Mouse (Mus musculus) small intestine, adult 2 months (tissue): ENCODE data around the gene Masp1. TPM values are rescaled to one million over a fixed set of nuclear protein-coding genes. Genes with fewer than 3 reads are reported as not detected.

Source experiments
- H3K27ac ChIP-seq: fragments of 200-500 bp; 2 replicates; pipeline ENCODE4 v1.5.1; 2012; ENCODE audit warnings: low read depth, low read length, control low read depth, inconsistent platforms; ENCODE audit not compliant: insufficient read depth
- H3K27me3 ChIP-seq: fragments of 200-500 bp; 2 replicates; pipeline ENCODE4 v1.6.1; 2012; ENCODE audit warnings: mild to moderate bottlenecking, moderate library complexity, low read length, inconsistent platforms; ENCODE audit not compliant: control insufficient read depth, insufficient read depth
- H3K36me3 ChIP-seq: fragments of 200-500 bp; 2 replicates; pipeline ENCODE4 v1.6.1; 2012; ENCODE audit warnings: mild to moderate bottlenecking, low read length, control low read depth, inconsistent platforms; ENCODE audit not compliant: control insufficient read depth, insufficient read depth
- H3K4me1 ChIP-seq: fragments of 200-500 bp; 2 replicates; pipeline ENCODE4 v1.6.1; 2012; ENCODE audit warnings: low read length, inconsistent platforms, mixed read lengths; ENCODE audit not compliant: control insufficient read depth, insufficient read depth, insufficient read length
- H3K4me3 ChIP-seq: fragments of 200-500 bp; 2 replicates; pipeline ENCODE4 v1.5.1; 2012; ENCODE audit warnings: low read depth, mild to moderate bottlenecking, control low read depth, inconsistent platforms, low read length, moderate library complexity
- CTCF ChIP-seq: fragments of 200-500 bp; IDR thresholded peaks from 2 replicates; pipeline ENCODE4 v1.5.1; 2012; ENCODE audit warnings: low read depth, mild to moderate bottlenecking, control low read depth, inconsistent platforms, low read length, moderate library complexity, mixed read lengths; ENCODE audit not compliant: insufficient replicate concordance, insufficient read length; ENCODE audit errors: extremely low read depth
- POLR2A ChIP-seq: fragments of 200-500 bp; IDR thresholded peaks from 2 replicates; pipeline ENCODE4 v1.6.1; 2012; ENCODE audit warnings: low read depth, mild to moderate bottlenecking, control low read depth, inconsistent platforms, low read length, moderate library complexity
- WGBS: fragments of 180-500 bp; shearing (Covaris S2); methylation state at CpG from one replicate; pipeline ENCODE4 v1.1.7; 2018; 5-methylcytosine and 5-hydroxymethylcytosine counted together
- polyA plus RNA-seq: library from polyadenylated mRNA; depleted of rRNA; stranded (reverse); fragments of >200 nt; gene quantifications from 2 replicates; pipeline ENCODE4 v1.2.3, GENCODE M21; 2012; rRNA removed

The Masp1 gene
- polyA plus RNA-seq, 1 experiment = 0.53 TPM

DNA sequence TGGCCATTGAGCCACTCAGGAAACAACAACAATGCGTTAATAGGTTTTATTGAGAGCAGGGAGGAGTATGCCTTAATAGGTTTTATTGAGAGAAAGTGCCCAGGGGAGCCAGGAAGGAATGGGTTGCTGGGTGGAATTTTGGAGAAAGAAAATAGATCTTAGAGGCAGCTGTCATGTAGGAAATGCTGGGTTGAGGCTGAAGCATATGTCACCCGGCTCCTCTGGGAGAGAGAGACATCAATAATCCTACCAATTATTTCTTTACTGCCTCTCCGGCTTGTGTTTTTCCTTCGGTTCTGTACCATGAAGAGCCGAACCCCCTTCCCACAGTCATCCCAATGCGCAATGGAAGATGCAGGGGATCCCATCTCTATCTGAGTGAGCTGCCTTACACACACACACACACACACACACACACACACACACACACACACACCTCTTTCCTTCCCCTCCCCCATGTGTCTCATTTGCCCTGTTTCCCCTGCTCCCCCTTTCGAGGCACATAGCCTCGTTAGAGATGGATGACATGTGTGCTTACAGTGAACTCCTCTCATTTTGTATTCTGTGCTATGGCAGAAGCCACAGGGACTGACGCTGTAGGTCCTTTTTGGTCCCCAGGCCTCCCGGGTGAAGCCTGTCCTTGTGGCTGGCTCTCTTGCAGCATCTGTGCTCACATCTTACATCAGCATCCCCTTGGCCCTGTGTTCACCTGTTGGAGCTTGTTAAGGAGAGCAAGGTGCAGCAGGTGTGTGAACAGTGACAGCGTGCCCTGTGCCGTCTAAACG, 103.0 kb downstream of the Masp1 start:
- no peak overlapping the region for H3K4me3 ChIP-seq
- TF ChIP-seq CTCF = no peak
- no peak for TF ChIP-seq POLR2A
- no peaks in the 10 kb centered on the region for H3K27me3 ChIP-seq
- no peaks in the 10 kb centered on the region for H3K36me3 ChIP-seq
- 77% methylated on average over 13 of the region's 13 CpGs for WGBS
- H3K4me1 ChIP-seq = 0 out of 2 replicates have a peak, but pooled peaks cover 4% of the 10 kb centered on the region
- no peak overlapping the region for H3K27ac ChIP-seq

DNA sequence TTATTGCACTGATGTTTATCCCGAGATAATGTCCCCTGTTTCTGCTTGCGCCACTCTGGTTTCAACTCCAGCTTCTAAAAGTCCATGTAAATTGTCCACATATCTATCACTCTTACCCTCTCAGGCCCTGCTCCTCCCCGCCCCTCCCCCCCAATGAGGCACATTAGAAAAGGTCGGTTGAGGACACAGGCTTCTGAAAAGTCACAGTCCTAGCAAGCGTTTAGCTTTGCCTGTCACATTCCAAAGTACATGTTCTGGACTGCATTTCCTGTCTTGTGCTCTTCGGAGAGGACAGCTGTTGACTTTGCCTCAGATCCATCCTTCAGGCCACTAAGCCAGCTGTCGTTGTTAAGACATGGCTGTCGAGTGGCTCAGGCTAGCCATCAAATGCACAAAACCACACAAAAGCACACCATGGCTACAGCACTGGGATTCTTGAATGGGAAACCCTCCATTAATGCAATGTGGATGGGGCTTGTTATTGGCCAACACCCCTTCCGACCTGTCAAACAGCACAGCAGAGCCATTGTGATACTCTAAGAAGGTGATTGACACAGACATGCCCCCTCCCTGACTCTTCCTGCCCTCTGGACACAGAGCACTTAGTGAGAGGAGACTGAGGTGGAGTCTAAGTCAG, 103.8 kb downstream of the Masp1 start:
- H3K4me3 ChIP-seq = 0 out of 2 replicates have a peak overlapping the region, but pooled peaks have one; percentile 14

DNA sequence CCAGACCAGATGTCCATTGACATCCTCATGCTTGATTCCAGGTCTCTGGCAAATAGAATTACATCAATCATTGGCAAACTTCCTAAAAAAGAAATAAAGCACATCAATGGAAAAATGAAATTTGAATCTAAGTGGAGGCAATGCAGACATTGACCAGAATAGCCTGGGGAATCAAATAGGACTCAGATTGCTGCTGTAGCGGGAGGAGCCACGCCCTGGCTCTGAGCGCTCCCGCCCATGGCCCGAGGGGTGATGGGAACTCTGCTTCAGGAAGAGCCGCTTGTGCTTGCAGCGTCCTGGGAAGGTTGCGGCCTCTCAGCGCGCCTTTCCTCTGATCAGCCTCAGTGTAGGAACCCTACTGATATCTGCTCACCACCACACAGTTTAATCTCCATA, 104.4 kb downstream of the Masp1 start:
- H3K27me3 ChIP-seq = no peaks in the 10 kb centered on the region
- H3K27ac ChIP-seq = peak overlapping the region; percentile 66; the same call in 1 of the 2 replicates
- WGBS = 36% methylated on average over 10 of the region's 10 CpGs
- 0 out of 2 replicates have a peak, but pooled peaks cover 4% of the 10 kb centered on the region for H3K4me1 ChIP-seq
- TF ChIP-seq POLR2A (no peak), CTCF (no peak)
- no peaks in the 10 kb centered on the region for H3K36me3 ChIP-seq
- 0 out of 2 replicates have a peak overlapping the region, but pooled peaks have one; percentile 14 for H3K4me3 ChIP-seq

More for the DNA sequence above, 103.8 kb downstream of the Masp1 start:
- TF ChIP-seq CTCF (no peak), POLR2A (no peak)
- WGBS = 44% methylated on average over 9 of the region's 9 CpGs
- Histone ChIP-seq H3K27ac (peak overlapping the region; percentile 66), H3K4me1 (0 out of 2 replicates have a peak, but pooled peaks cover 4% of the 10 kb centered on the region), H3K36me3 (no peaks in the 10 kb centered on the region), H3K27me3 (no peaks in the 10 kb centered on the region)

DNA sequence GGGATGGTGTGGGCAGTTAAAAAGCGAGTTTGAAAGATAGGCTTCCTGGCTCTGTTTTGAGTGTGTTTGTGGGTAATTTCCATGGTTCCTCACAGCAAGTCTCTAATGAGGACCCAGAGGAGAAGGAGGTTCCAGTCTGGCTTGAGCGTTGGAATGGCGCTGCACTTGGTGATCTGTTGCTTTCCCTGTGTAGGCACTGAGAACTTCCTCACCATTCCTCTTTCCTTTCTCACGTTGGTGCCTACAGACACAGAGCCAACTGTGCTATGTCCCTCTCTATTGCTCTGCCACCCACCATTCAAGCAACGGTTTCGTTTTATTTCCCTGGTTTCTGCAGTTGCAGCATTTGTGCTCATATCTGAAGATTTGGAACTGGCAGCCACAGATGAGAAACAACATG, 107.7 kb downstream of the Masp1 start:
- WGBS = 82% methylated on average over 6 of the region's 6 CpGs
- Histone ChIP-seq H3K27ac (no peak overlapping the region), H3K4me1 (0 out of 2 replicates have a peak, but pooled peaks cover 4% of the 10 kb centered on the region), H3K4me3 (no peak overlapping the region), H3K36me3 (no peaks in the 10 kb centered on the region), H3K27me3 (no peaks in the 10 kb centered on the region)
- no peak for TF ChIP-seq POLR2A

DNA sequence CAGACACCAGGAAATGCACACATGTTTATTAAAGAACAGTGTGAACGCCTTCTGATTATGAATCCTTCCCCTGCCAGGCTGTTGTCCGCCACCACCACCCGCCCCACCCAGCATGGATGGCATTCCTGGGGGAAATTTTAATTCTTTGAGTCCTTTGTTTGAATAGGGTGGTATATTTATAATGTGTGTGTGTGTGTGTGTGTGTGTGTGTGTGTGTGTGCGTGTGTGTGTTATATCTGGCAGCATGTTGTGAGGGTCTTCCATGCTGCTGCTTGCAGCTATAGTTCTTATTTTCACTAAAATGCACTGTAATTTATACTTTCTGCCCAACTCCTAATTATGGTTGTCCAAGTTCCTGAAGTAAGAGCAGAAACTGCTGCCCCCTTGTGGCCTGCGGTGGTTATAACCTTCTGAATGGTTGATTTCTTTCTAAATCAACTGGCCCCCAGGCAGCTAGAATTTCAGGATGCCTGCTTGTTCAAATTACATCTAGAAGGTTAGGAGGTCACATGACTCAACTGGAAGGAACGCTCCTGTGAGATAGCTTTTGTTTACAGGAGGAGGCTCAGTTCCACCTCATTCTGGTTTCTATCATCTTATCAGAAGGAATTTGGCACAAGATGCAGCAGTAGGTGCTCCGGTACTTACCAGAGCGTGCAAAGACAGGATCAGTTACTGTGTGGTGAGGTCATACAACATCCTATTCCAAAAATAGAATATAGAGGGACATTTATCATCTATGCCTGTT, 117.4 kb downstream of the Masp1 start:
- no peak overlapping the region for H3K4me3 ChIP-seq
- no peaks in the 10 kb centered on the region for H3K36me3 ChIP-seq
- 40% methylated on average over 8 of the region's 8 CpGs for WGBS
- TF ChIP-seq POLR2A (no peak), CTCF (no peak)
- H3K4me1 ChIP-seq = no peaks in the 10 kb centered on the region
- no peak overlapping the region for H3K27ac ChIP-seq
- H3K27me3 ChIP-seq = no peaks in the 10 kb centered on the region

DNA sequence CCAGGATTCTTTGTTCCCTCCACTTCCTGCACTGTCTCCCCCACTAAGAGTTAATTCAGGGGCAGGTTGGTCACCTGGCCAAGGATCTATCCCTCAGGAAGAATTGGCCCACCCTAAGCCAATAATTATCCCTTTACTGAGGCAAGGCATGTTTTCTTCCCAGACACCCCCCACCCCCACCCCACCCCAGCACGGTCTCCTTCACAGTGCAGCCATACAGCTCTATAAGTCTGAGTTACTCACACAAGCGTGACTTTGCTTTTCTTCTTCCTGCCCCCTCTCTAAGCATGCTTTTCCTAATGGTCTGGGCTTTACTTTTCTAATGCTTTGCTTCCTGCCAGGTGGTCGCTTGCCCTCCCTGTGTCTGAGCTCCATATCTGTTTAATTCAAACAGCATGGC, 118.7 kb downstream of the Masp1 start:
- H3K36me3 ChIP-seq = no peaks in the 10 kb centered on the region
- no peak overlapping the region for H3K4me3 ChIP-seq
- no peak for TF ChIP-seq CTCF
- TF ChIP-seq POLR2A = no peak
- H3K4me1 ChIP-seq = no peaks in the 10 kb centered on the region
- H3K27ac ChIP-seq = no peak overlapping the region
- 85% methylated on average over 3 of the region's 3 CpGs for WGBS
- no peaks in the 10 kb centered on the region for H3K27me3 ChIP-seq

DNA sequence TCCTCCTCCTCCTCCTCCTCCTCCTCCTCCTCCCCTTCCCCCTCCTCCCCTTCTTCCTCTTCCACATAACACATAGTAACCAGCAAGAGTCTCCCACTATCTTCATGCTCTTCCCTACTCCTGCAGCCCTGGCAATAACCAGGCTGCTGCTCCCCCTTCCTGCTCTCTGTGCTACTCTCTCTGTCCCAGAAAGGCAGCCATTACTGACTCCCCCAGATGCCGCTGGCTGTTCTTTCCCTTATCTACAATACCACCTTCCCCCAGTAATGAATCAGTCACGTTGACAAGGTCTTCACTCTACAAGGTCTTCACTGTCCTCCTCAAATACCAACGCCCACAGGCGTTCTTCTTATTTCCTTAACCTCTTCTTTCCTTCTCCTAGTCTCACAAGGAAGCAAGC, 119.2 kb downstream of the Masp1 start:
- TF ChIP-seq POLR2A (no peak), CTCF (no peak)
- whole genome bisulfite sequencing = 35% methylated on average over 4 of the region's 4 CpGs
- Histone ChIP-seq H3K36me3 (no peaks in the 10 kb centered on the region), H3K27ac (no peak overlapping the region), H3K4me3 (no peak overlapping the region), H3K27me3 (no peaks in the 10 kb centered on the region), H3K4me1 (no peaks in the 10 kb centered on the region)

Other genes starting within 250 kb of the Masp1 start
- gene Rtp1, start 91.7 kb downstream of the Masp1 start, polyA plus RNA-seq = not detected in 2 replicates
- 11.1 and 43.3 TPM in 2 replicates for gene Rtp4, start 524 bp downstream of the Masp1 start, polyA plus RNA-seq